Mouse (Mus musculus): ENCODE measurements around the gene Gm13287. TPM values are rescaled to one million over a fixed set of nuclear protein-coding genes. Genes with fewer than 3 reads are reported as not detected.

Gene Gm13287
- not detected in 2 replicates for polyA plus RNA-seq (2012; ENCODE audit: low replicate concordance)

DNA sequence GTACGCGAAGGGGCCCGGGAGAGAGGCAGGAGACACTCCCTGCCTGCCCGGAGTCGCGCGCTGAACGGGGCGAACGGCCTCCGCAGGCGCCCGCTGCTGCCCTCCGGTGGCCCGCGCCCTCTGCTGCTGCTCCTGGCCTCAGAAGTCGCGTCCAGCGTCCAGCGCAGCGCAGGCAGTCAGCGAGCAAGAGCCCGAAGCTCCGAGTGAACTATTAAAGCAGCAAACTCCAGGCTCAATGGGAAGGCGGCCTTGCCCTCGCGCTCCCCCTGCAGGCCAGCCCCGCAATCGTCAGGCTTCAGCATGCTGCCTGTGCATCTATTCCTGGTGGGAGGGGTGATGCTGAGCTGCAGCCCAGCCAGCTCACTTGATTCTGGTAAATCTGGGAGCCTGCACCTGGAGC lies at the start of gene Gm13287:
Gene Gm13287 (plus strand): TSS at position 301 of the 400 bp plus-strand sequence.

DNA sequence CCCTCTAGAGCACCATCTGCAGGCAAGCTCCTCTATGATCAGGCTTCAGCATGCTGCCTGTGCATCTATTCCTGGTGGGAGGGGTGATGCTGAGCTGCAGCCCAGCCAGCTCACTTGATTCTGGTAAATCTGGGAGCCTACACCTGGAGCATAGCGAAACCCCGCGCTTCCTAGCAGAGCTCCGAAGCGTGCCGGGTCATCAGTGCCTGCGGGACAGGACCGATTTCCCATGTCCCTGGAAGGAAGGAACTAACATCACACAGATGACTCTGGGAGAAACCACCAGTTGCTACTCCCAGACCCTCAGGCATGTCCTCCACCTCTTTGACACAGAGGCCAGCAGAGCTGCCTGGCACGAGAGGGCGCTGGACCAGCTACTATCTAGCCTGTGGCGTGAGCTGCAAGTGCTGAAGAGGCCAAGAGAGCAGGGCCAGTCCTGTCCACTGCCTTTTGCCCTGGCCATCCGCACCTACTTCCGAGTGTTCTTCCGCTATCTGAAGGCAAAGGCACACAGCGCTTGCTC lies 48.2 kb upstream of the Gm13287 start, which contains the start of gene Gm13271:
Gene Gm13271 (plus strand): TSS at position 51 of the 523 bp plus-strand sequence.

DNA sequence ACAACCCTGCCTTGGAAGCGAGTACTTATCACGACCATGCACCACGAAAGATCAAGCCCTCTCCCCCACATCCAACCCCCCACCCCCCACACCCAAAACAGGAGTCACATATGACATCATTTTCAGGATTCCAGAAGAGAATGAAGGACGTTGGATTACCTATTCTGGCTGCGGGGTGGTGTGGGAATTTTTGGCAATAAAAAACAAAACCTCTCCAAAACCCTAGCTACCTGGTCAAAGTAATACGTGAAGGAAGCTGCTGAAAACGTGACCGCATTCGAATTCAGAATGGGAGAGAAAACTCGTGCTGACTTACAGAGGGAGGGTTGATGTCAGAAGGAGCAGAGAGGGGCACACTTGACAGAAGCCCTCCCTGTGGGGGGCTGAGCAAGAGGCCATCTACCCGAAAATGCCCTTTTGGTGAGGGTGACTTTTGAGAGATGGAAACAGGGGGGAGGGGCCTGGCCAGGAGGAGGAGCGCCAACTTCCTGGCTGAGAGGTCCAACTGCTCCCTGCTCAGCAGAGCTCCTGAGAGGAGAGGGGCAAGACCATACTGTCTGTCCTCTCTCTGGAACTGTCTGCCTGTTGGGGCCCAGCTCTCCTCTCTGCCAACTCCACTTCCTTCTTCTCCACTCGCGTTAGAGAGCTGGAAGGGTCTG lies 43.3 kb upstream of the Gm13287 start, which contains the start of gene Gm13283:
Gene Gm13283 (plus strand): TSS at position 510 of the 659 bp plus-strand sequence.

DNA sequence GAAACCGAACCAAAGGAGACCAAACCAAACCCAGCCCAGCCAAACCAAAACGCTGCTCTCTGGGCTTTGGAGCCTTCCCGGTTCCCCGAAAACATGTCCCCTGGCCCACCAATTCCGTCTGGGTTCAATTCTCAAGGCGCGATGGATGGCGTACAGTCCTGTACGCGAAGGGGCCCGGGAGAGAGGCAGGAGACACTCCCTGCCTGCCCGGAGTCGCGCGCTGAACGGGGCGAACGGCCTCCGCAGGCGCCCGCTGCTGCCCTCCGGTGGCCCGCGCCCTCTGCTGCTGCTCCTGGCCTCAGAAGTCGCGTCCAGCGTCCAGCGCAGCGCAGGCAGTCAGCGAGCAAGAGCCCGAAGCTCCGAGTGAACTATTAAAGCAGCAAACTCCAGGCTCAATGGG lies 29.5 kb upstream of the Gm13287 start, which contains the start of gene Gm13290:
Gene Gm13290 (plus strand): TSS at position 301 of the 400 bp plus-strand sequence.

DNA sequence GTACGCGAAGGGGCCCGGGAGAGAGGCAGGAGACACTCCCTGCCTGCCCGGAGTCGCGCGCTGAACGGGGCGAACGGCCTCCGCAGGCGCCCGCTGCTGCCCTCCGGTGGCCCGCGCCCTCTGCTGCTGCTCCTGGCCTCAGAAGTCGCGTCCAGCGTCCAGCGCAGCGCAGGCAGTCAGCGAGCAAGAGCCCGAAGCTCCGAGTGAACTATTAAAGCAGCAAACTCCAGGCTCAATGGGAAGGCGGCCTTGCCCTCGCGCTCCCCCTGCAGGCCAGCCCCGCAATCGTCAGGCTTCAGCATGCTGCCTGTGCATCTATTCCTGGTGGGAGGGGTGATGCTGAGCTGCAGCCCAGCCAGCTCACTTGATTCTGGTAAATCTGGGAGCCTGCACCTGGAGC lies 26.4 kb upstream of the Gm13287 start, which contains the start of gene Gm13289:
Gene Gm13289 (plus strand): TSS at position 301 of the 400 bp plus-strand sequence.

DNA sequence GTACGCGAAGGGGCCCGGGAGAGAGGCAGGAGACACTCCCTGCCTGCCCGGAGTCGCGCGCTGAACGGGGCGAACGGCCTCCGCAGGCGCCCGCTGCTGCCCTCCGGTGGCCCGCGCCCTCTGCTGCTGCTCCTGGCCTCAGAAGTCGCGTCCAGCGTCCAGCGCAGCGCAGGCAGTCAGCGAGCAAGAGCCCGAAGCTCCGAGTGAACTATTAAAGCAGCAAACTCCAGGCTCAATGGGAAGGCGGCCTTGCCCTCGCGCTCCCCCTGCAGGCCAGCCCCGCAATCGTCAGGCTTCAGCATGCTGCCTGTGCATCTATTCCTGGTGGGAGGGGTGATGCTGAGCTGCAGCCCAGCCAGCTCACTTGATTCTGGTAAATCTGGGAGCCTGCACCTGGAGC lies 23.5 kb upstream of the Gm13287 start, which contains the start of gene Gm13272:
Gene Gm13272 (plus strand): TSS at position 301 of the 400 bp plus-strand sequence.

DNA sequence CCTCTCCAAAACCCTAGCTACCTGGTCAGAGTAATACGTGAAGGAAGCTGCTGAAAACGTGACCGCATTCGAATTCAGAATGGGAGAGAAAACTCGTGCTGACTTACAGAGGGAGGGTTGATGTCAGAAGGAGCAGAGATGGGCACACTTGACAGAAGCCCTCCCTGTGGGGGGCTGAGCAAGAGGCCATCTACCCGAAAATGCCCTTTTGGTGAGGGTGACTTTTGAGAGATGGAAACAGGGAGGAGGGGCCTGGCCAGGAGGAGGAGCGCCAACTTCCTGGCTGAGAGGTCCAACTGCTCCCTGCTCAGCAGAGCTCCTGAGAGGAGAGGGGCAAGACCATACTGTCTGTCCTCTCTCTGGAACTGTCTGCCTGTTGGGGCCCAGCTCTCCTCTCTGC lies 21.2 kb upstream of the Gm13287 start, which contains the start of gene Ifnz:
Gene Ifnz (plus strand): TSS at position 301 of the 400 bp plus-strand sequence.

DNA sequence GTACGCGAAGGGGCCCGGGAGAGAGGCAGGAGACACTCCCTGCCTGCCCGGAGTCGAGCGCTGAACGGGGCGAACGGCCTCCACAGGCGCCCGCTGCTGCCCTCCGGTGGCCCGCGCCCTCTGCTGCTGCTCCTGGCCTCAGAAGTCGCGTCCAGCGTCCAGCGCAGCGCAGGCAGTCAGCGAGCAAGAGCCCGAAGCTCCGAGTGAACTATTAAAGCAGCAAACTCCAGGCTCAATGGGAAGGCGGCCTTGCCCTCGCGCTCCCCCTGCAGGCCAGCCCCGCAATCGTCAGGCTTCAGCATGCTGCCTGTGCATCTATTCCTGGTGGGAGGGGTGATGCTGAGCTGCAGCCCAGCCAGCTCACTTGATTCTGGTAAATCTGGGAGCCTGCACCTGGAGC lies 17.6 kb upstream of the Gm13287 start, which contains the start of gene Gm13276:
Gene Gm13276 (plus strand): TSS at position 301 of the 400 bp plus-strand sequence.

DNA sequence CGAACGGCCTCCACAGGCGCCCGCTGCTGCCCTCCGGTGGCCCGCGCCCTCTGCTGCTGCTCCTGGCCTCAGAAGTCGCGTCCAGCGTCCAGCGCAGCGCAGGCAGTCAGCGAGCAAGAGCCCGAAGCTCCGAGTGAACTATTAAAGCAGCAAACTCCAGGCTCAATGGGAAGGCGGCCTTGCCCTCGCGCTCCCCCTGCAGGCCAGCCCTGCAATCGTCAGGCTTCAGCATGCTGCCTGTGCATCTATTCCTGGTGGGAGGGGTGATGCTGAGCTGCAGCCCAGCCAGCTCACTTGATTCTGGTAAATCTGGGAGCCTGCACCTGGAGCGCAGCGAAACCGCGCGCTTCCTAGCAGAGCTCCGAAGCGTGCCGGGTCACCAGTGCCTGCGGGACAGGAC lies 14.7 kb upstream of the Gm13287 start, which contains the start of gene Gm13277:
Gene Gm13277 (plus strand): TSS at position 231 of the 400 bp plus-strand sequence.

DNA sequence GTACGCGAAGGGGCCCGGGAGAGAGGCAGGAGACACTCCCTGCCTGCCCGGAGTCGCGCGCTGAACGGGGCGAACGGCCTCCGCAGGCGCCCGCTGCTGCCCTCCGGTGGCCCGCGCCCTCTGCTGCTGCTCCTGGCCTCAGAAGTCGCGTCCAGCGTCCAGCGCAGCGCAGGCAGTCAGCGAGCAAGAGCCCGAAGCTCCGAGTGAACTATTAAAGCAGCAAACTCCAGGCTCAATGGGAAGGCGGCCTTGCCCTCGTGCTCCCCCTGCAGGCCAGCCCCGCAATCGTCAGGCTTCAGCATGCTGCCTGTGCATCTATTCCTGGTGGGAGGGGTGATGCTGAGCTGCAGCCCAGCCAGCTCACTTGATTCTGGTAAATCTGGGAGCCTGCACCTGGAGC lies 11.8 kb upstream of the Gm13287 start, which contains the start of gene Gm13278:
Gene Gm13278 (plus strand): TSS at position 301 of the 400 bp plus-strand sequence.

DNA sequence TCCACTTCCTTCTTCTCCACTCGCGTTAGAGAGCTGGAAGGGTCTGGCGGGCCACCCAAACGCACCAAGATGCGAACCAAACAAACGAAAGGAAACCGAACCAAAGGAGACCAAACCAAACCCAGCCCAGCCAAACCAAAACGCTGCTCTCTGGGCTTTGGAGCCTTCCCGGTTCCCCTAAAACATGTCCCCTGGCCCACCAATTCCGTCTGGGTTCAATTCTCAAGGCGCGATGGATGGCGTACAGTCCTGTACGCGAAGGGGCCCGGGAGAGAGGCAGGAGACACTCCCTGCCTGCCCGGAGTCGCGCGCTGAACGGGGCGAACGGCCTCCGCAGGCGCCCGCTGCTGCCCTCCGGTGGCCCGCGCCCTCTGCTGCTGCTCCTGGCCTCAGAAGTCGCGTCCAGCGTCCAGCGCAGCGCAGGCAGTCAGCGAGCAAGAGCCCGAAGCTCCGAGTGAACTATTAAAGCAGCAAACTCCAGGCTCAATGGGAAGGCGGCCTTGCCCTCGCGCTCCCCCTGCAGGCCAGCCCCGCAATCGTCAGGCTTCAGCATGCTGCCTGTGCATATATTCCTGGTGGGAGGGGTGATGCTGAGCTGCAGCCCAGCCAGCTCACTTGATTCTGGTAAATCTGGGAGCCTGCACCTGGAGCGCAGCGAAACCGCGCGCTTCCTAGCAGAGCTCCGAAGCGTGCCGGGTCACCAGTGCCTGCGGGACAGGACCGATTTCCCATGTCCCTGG lies 8.9 kb upstream of the Gm13287 start, which contains the start of gene Gm13275:
Gene Gm13275 (plus strand): TSS at position 552 of the 740 bp plus-strand sequence.

DNA sequence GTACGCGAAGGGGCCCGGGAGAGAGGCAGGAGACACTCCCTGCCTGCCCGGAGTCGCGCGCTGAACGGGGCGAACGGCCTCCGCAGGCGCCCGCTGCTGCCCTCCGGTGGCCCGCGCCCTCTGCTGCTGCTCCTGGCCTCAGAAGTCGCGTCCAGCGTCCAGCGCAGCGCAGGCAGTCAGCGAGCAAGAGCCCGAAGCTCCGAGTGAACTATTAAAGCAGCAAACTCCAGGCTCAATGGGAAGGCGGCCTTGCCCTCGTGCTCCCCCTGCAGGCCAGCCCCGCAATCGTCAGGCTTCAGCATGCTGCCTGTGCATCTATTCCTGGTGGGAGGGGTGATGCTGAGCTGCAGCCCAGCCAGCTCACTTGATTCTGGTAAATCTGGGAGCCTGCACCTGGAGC lies 6.0 kb upstream of the Gm13287 start, which contains the start of gene Gm13279:
Gene Gm13279 (plus strand): TSS at position 301 of the 400 bp plus-strand sequence.

DNA sequence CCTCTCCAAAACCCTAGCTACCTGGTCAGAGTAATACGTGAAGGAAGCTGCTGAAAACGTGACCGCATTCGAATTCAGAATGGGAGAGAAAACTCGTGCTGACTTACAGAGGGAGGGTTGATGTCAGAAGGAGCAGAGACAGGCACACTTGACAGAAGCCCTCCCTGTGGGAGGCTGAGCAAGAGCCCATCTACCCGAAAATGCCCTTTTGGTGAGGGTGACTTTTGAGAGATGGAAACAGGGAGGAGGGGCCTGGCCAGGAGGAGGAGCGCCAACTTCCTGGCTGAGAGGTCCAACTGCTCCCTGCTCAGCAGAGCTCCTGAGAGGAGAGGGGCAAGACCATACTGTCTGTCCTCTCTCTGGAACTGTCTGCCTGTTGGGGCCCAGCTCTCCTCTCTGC lies 3.7 kb upstream of the Gm13287 start, which contains the start of gene Gm13285:
Gene Gm13285 (plus strand): TSS at position 301 of the 400 bp plus-strand sequence.

DNA sequence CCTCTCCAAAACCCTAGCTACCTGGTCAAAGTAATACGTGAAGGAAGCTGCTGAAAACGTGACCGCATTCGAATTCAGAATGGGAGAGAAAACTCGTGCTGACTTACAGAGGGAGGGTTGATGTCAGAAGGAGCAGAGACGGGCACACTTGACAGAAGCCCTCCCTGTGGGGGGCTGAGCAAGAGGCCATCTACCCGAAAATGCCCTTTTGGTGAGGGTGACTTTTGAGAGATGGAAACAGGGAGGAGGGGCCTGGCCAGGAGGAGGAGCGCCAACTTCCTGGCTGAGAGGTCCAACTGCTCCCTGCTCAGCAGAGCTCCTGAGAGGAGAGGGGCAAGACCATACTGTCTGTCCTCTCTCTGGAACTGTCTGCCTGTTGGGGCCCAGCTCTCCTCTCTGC lies 2.2 kb downstream of the Gm13287 start, which contains the start of gene Gm13288:
Gene Gm13288 (plus strand): TSS at position 301 of the 400 bp plus-strand sequence.

DNA sequence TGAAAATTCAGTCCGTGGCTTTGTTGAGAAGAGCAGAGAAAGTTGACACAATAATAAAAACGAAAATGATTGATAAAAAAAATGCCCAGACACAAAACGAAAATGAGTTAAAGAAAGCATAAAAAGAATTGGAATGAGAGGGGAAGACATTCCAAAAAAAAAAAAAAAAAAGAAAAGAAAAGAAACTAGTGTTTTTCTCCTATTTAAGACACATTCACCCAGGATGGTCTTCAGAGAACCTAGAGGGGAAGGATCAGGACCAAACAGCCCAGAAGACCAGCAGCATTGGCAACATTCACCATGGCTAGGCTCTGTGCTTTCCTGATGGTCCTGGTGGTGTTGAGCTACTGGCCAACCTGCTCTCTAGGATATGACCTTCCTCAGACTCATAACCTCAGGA lies 12.9 kb downstream of the Gm13287 start, which contains the start of gene Ifna7:
Gene Ifna7 (plus strand): TSS at position 301 of the 400 bp plus-strand sequence.

DNA sequence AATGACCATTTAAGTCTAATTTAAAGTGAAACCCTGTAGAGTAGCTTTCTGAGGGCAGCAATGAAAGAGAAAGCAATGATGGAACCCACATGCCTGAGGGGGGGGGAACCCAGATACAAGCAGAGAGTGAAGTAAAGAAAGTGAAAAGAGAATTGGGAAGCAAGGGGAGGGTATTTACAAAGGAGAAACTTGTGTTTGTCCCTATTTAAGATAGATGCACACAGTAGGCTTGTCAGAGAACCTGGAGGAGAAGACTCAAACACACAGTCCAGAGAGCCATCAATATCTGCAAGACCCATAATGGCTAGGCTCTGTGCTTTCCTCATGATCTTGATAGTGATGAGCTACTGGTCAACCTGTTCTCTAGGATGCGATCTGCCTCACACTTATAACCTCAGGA lies 16.6 kb downstream of the Gm13287 start, which contains the start of gene Ifna11:
Gene Ifna11 (plus strand): TSS at position 301 of the 400 bp plus-strand sequence.

DNA sequence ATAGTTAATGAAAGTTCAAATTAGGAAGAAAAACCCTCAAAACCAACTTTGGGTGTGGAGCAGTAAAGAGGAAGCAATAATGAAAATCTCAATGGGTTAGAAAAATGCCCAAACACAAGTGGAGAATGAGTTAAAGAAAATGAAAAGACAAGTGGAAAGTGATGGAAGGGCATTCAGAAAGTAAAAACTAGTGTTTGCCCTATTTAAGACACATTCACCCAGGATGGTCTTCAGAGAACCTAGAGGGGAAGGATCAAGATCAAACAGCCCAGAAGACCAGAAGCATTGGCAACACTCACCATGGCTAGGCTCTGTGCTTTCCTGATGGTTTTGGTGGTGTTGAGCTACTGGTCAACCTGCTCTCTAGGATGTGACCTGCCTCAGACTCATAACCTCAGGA lies 24.1 kb downstream of the Gm13287 start, which contains the start of gene Ifna6:
Gene Ifna6 (plus strand): TSS at position 301 of the 400 bp plus-strand sequence.

DNA sequence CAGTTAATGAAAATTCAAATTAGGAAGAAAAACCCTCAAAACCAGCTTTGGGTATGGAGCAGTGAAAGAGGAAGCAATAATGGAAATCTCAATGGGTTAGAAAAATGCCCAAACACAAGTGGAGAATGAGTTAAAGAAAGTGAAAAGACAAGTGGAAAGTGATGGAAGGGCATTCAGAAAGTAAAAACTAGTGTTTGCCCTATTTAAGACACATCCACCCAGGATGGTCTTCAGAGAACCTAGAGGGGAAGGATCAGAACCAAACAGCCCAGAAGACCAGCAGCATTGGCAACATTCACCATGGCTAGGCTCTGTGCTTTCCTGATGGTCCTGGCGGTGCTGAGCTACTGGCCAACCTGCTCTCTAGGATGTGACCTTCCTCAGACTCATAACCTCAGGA lies 32.2 kb downstream of the Gm13287 start, which contains the start of gene Ifna5:
Gene Ifna5 (plus strand): TSS at position 301 of the 400 bp plus-strand sequence.

DNA sequence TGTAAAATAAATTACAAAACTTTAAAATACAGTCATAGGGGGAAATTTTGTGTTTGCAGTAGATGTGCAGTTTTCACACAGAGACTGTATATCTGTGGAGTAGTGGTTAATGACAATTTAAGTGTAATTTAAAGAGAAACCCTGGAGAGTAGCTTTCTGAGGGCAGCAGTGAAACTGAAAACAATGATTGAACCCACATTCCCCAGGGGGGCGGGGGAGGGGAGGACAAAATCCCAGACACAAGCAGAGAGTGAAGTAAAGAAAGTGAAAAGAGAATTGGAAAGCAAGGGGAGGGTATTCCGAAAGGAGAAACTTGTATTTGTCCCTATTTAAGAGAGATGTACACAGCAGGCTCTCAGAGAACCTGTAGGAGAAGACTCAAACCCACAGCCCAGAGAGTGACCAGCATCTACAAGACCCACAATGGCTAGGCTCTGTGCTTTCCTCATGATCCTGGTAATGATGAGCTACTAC lies 38.4 kb downstream of the Gm13287 start, which contains the start of gene Ifna4:
Gene Ifna4 (plus strand): TSS at position 424 of the 474 bp plus-strand sequence.

DNA sequence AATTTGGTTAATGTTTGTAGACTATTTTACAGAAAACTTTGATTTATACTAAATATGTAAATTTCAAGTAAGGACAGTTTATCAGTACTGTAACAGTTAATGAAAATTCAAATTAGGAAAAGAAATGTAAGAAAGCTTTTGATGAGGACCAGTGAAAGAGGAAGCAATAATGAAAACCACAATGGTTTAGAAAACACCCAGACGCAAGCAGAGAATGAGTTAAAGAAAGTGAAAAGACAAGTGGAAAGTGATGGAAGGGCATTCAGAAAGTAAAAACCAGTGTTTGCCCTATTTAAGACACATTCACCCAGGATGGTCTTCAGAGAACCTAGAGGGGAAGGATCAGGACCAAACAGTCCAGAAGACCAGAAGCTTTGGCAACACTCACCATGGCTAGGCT lies 46.6 kb downstream of the Gm13287 start, which contains the start of gene Ifna1:
Gene Ifna1 (plus strand): TSS at position 390 of the 400 bp plus-strand sequence.

All from hematopoietic multipotent progenitor cell, adult 10-12 weeks (in vitro differentiated cells).